In genomic region chr6:34877509-34878321, GRCm38 (mm10) we compare ENCODE assay signal across 8 mouse cellular contexts. TPM values are rescaled to one million over a fixed set of nuclear protein-coding genes. Genes with fewer than 3 reads are reported as not detected.
DNase-seq lines count a peak whose midpoint lies in the region; ATAC-seq lines count a peak whose summit lies in the region.

Gene Cyren, minus strand, starts transcription at chr6:34878060.

- H3K27ac ChIP-seq in hindbrain, embryonic 15.5 days (replicated peaks) = peak within 1 kb of the TSS; percentile 90

- WGBS in hindbrain, embryonic 15.5 days = under 1% methylated on average over 53 of the region's 56 CpGs

- ATAC-seq in hindbrain, embryonic 15.5 days (ENCODE audit: low FRiP score, low read depth) = peak; percentile 94

- H3K4me2 ChIP-seq in hindbrain, embryonic 15.5 days = peak within 1 kb of the TSS; percentile 61

- peak within 1 kb of the TSS; percentile 60 for H3K4me3 ChIP-seq in hindbrain, embryonic 15.5 days

- H3K4me1 ChIP-seq in hindbrain, embryonic 15.5 days (replicated peaks) = peaks cover 20% of the 10 kb centered on the region

- peak within 1 kb of the TSS; percentile 68 for H3K9ac ChIP-seq in hindbrain, embryonic 15.5 days

- DNase-seq in R1 (ENCODE audit: low read depth, low spot score) = peak; percentile 91
- peak; percentile 92 to 95 for DNase-seq in cerebellum, postnatal 25 days
- peak; percentile 87 to 90 for DNase-seq in frontal cortex, postnatal 36 days (ENCODE audit: low spot score in 2 of 2)
- peak; percentile 85 for DNase-seq in left cerebral cortex, adult 11 months (ENCODE audit: low spot score)
- peak; percentile 96 to 98 for DNase-seq in lung, postnatal 4 days
- DNase-seq in retina, postnatal 7 days (ENCODE audit: low read depth, low spot score) = peak; percentile 94
- DNase-seq in urinary bladder, adult 2 months (ENCODE audit: low spot score) = peak; percentile 85

- no peaks in the 10 kb centered on the region for H3K27me3 ChIP-seq in hindbrain, embryonic 15.5 days

- peaks cover 7% of the 10 kb centered on the region; the same call in 1 of the 2 replicates for H3K36me3 ChIP-seq in hindbrain, embryonic 15.5 days

- no peaks in the 10 kb centered on the region for H3K9me3 ChIP-seq in hindbrain, embryonic 15.5 days

RNA-seq across cellular contexts. Expression of gene Cyren, which starts in this region (rescaled TPM):
- polyA plus RNA-seq in hindbrain, embryonic 15.5 days (2015; fragmentation: Nextera tagmentation; extraction: Ambion mirVana) = 8.9 and 9.8 TPM in 2 replicates
- 8.1 and 9.1 TPM in 2 replicates for polyA plus RNA-seq in urinary bladder, adult 2 months (2012; rRNA removed)

Comparison
In these comparisons a context has a peak if more than half of its experiments do, and no peak if none do; other contexts are left out.
1. Peak in every context shown above with its lines: DNase-seq, ATAC-seq, H3K4me3 ChIP-seq and H3K27ac ChIP-seq.